Mouse (Mus musculus) testis, postnatal 10 days (tissue): ENCODE measurements at regions not wholly inside any gene's neighbourhood (a gene's known extent, or its start where the extent isn't known, plus 50 kb on each side); places are given as distances from the start of the nearest gene placed in this dataset.

ENCODE experiments used
- DNase-seq: peaks from one replicate; pipeline ENCODE4 v3.0.0; 2021; ENCODE audit warnings: low spot score

GRCm38 (mm10) chrX:11797870-11798269, 362.3 kb downstream of the Bcor start:
- no peak for DNase-seq

GRCm38 (mm10) chrX:11798326-11798725, 361.8 kb downstream of the Bcor start:
- no peak for DNase-seq

GRCm38 (mm10) chrX:11800400-11800941, 359.7 kb downstream of the Bcor start:
- no peak for DNase-seq

- no peak for DNase-seq
These were observed 358.9 kb downstream of the Bcor start for GRCm38 (mm10) chrX:11801208-11801607.

- DNase-seq = no peak
These were observed 358.5 kb downstream of the Bcor start for GRCm38 (mm10) chrX:11801621-11802020.

- no peak for DNase-seq
These were observed 357.9 kb downstream of the Bcor start for GRCm38 (mm10) chrX:11802074-11802899.

- DNase-seq = no peak
These were observed 356.9 kb downstream of the Bcor start for GRCm38 (mm10) chrX:11803239-11803638.

- no peak for DNase-seq
These were observed 353.3 kb downstream of the Bcor start for GRCm38 (mm10) chrX:11806896-11807252.

GRCm38 (mm10) chrX:11807253-11807882, 352.8 kb downstream of the Bcor start:
- DNase-seq = peak; percentile 53

- DNase-seq = no peak
These were observed 352.3 kb downstream of the Bcor start for GRCm38 (mm10) chrX:11807883-11808262.

GRCm38 (mm10) chrX:11808911-11809310, 351.2 kb downstream of the Bcor start:
- DNase-seq = no peak

- DNase-seq = no peak
These were observed 345.3 kb downstream of the Bcor start for GRCm38 (mm10) chrX:11814861-11815260.

GRCm38 (mm10) chrX:11815864-11816263, 344.3 kb downstream of the Bcor start:
- DNase-seq = no peak

GRCm38 (mm10) chrX:11818634-11819033, 341.5 kb downstream of the Bcor start:
- no peak for DNase-seq

- no peak for DNase-seq
These were observed 339.0 kb downstream of the Bcor start for GRCm38 (mm10) chrX:11821165-11821564.

GRCm38 (mm10) chrX:11821880-11822768, 338.0 kb downstream of the Bcor start:
- DNase-seq = no peak

GRCm38 (mm10) chrX:11825948-11826347, 334.2 kb downstream of the Bcor start:
- no peak for DNase-seq

- DNase-seq = no peak
These were observed 333.3 kb downstream of the Bcor start for GRCm38 (mm10) chrX:11826737-11827408.

GRCm38 (mm10) chrX:11829411-11830002, 330.6 kb downstream of the Bcor start:
- DNase-seq = no peak

GRCm38 (mm10) chrX:11837566-11837965, 322.6 kb downstream of the Bcor start:
- DNase-seq = no peak

GRCm38 (mm10) chrX:11839665-11840245, 320.4 kb downstream of the Bcor start:
- DNase-seq = no peak
